Mouse (Mus musculus) monocyte, adult 2 months (primary cell): ENCODE results near the gene Rpa3.

ENCODE experiments used
- DNase-seq, 2 experiments: peaks; one replicate each; pipeline ENCODE4 v3.0.0; 2022; ENCODE audit warnings: low spot score in 2 of 2, low read depth in 1 of 2

Rpa3 gene

DNA sequence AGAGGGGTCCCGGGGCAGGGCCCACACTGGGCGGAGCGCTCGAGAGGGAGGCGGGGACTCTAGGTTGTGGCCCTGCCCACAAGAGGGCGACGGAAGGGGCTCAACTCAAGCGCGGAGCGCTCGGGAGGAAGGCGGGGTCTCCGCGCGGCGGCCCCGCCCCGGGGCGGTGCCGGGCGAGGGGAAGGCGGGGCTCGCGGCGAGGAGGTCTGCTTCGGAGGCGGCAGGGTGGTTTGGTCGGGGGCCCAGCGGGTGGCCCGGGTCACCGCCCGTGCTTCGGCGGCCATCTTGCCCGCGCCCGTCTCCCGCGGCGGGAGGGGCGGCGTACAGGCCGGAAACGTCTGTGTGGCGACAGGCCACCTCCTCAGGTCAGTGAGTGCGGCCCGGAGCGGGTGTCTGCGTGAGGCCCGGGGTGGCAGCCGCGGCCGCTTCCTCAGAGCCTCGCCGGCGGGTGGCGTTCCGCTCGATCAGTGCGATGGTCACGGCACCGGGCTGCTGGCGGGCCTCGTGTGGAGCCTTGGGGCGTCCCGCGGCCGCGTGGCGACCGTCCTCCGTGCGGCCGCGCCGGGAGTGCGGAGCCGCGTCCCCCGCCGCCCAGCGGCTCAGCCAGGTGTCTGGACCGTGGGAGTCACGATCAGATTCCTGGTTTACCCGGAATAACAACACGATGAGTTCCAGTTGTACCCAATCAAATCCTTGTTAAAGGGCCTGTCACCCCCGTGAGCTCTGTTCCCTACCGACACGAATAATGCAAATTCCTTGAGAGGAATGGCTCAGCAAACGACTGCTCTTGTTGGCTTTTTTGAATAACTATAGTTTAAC, 49.7 kb downstream of the Rpa3 start, which contains the start of gene Mios:
Gene Mios (plus strand): TSS at position 176 of the 819 bp plus-strand sequence.
- DNase-seq, result peak; percentile 58 to 72
